Mouse (Mus musculus) midbrain, embryonic 11.5 days (tissue): ENCODE data around the gene Cnpy1. TPM values are rescaled to one million over a fixed set of nuclear protein-coding genes. Genes with fewer than 3 reads are reported as not detected.

ENCODE experiments used
- ATAC-seq: fragments of 200-750 bp; cut with Nextera tagmentation; 2 replicates; pipeline ENCODE4 v1.8.0; 2017; ENCODE audit warnings: moderate TSS enrichment, moderate library complexity; ENCODE audit not compliant: low FRiP score
- DNase-seq: peaks from one replicate; pipeline ENCODE4 v3.0.0; 2015; ENCODE audit warnings: low spot score; ENCODE audit errors: missing footprints
- H3K27ac ChIP-seq: fragments of 300-500 bp; sonication (generic); 2 replicates; pipeline ENCODE4 v1.5.1; 2014; ENCODE audit warnings: low read depth, low read length
- H3K27me3 ChIP-seq: fragments of 300-500 bp; sonication (generic); 2 replicates; pipeline ENCODE4 v1.6.1; 2014; ENCODE audit warnings: mild to moderate bottlenecking, low read length, moderate library complexity, mixed read lengths; ENCODE audit not compliant: control insufficient read depth, insufficient read depth
- H3K36me3 ChIP-seq: fragments of 300-500 bp; sonication (generic); 2 replicates; pipeline ENCODE4 v1.6.1; 2014; ENCODE audit warnings: mild to moderate bottlenecking, low read length, moderate library complexity, mixed read lengths; ENCODE audit not compliant: control insufficient read depth, insufficient read depth
- H3K4me1 ChIP-seq: fragments of 300-500 bp; sonication (generic); 2 replicates; pipeline ENCODE4 v1.6.1; 2014; ENCODE audit warnings: low read length; ENCODE audit not compliant: control insufficient read depth, insufficient read depth
- H3K4me2 ChIP-seq: fragments of 300-500 bp; sonication (generic); 2 replicates; pipeline ENCODE4 v1.6.1; 2014; ENCODE audit warnings: mild to moderate bottlenecking, moderate library complexity
- H3K4me3 ChIP-seq: fragments of 300-500 bp; sonication (generic); 2 replicates; pipeline ENCODE4 v1.5.1; 2014; ENCODE audit warnings: low read depth, low read length
- H3K9ac ChIP-seq: fragments of 300-500 bp; sonication (generic); 2 replicates; pipeline ENCODE4 v1.6.1; 2014; ENCODE audit warnings: low read length
- H3K9me3 ChIP-seq: fragments of 300-500 bp; sonication (generic); 2 replicates; pipeline ENCODE4 v1.6.1; 2016; ENCODE audit warnings: low read length; ENCODE audit not compliant: control insufficient read depth
- WGBS: fragments of 180-500 bp; shearing (Covaris S2); extraction: QIAGEN DNeasy Blood & Tissue Kit; methylation state at CpG from one replicate; pipeline ENCODE4 v1.1.7; 2014; 5-methylcytosine and 5-hydroxymethylcytosine counted together
- polyA plus RNA-seq: library from polyadenylated mRNA; unstranded; fragments of >200 nt; fragmentation: Nextera tagmentation; extraction: Ambion mirVana; gene quantifications from 2 replicates; pipeline ENCODE4 v1.2.1, GENCODE M21; 2014

The Cnpy1 gene
- 130 and 131 TPM in 2 replicates for polyA plus RNA-seq

DNA sequence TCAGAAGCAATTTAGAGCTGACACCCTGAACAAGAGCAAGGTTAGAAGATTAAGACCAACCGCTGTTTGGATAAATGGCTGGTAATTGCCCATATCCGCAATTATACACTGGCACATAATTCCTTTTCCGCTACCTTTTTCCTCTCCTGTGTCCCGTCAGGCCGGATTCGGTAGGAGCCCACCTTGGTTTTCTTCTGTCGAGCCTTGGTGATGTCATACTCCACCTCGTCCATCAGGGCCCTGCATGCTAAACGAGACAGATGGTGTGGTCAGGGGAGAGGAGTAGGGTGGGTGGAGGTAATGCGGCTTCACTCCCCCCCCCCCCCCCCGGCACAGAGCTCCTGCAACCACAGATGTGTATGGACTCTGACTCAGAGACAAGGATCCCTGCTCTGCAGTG is at the start of gene Cnpy1:
Cnpy1 (minus strand) TSS at position 233 of the 400 bp plus-strand sequence.
- no peaks in the 10 kb centered on the region for H3K27me3 ChIP-seq
- H3K36me3 ChIP-seq = no peaks in the 10 kb centered on the region
- no peak within 1 kb of the TSS for H3K9ac ChIP-seq
- 71% methylated on average over 11 of the region's 11 CpGs for WGBS
- no peak within 1 kb of the TSS for H3K4me2 ChIP-seq
- no peaks in the 10 kb centered on the region for H3K4me1 ChIP-seq
- no peaks in the 10 kb centered on the region for H3K9me3 ChIP-seq
- ATAC-seq (no peak), DNase-seq (no peak)
- no peak within 1 kb of the TSS for H3K4me3 ChIP-seq
- no peak within 1 kb of the TSS for H3K27ac ChIP-seq

GRCm38 (mm10) chr5:28293990-28294389 is 48.4 kb upstream of the Cnpy1 start:
- Histone ChIP-seq H3K27me3 (no peaks in the 10 kb centered on the region), H3K36me3 (no peaks in the 10 kb centered on the region), H3K4me3 (no peak overlapping the region), H3K4me2 (no peak overlapping the region), H3K9ac (no peak overlapping the region), H3K4me1 (no peaks in the 10 kb centered on the region), H3K9me3 (no peaks in the 10 kb centered on the region), H3K27ac (no peak overlapping the region)
- ATAC-seq (no peak), DNase-seq (peak; percentile 99)
- 9% methylated on average over 6 of the region's 6 CpGs for WGBS

DNA sequence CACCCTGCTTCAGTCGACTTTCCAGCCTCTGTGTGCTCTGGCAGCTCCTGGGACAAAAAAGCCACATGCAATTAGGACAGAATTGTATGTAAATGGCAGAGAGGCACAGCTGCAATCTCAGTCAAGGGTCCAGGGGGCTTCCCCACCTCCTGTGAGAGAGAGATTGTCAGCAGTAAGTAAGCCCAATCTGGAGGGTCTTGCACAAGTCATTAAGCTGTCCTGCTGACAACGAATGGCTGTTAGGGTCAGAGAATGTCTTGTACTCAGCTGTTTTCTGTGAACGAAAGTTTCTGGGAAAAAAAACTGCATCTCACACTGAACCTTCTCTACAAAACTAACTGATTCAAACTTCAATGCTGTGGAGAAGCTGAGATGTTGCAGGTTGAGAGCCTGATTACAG is 46.7 kb upstream of the Cnpy1 start:
- no peaks in the 10 kb centered on the region for H3K36me3 ChIP-seq
- H3K27ac ChIP-seq = no peak overlapping the region
- DNase-seq = no peak
- no peaks in the 10 kb centered on the region for H3K4me1 ChIP-seq
- H3K4me2 ChIP-seq = no peak overlapping the region
- no peak overlapping the region for H3K4me3 ChIP-seq
- no peaks in the 10 kb centered on the region for H3K9me3 ChIP-seq
- ATAC-seq = no peak
- WGBS = 52% methylated on average over 3 of the region's 3 CpGs
- H3K9ac ChIP-seq = no peak overlapping the region
- no peaks in the 10 kb centered on the region for H3K27me3 ChIP-seq

DNA sequence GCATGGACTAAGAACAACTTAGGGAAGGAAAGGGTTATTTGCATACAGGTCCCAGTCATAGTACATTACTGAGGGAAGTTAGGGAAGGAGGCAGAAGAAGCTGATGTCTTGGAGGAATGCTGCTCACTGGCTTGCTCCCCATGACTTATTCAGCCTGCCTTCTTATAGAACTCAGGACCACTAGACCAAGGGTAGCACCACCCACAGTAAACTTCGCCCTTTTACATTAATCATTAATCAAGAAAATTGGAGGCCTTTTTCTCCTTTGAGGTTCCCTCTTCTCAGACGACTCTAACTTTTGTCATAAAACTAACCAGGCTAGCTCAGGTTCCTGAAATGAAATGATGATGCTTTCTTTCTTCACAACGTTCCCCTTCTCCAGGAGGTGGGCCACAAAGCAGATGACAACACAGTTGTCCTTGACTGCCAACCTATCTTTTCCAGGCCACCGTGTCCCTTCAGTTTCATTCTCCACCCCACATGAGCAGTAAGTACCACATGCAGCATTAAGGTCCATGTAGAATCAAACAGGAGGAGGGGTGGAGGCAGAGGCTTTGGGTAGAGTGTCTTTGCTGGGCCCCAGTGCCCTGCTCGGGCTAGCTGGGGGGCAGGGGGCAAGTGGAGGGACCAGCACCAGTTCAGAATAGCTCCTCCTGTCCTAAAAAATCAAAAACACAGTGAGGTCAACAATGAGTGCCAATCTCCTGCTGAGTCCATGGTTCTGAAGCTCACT is 45.7 kb upstream of the Cnpy1 start:
- Histone ChIP-seq H3K27ac (no peak overlapping the region), H3K9me3 (no peaks in the 10 kb centered on the region), H3K36me3 (no peaks in the 10 kb centered on the region), H3K27me3 (no peaks in the 10 kb centered on the region), H3K9ac (no peak overlapping the region), H3K4me1 (no peaks in the 10 kb centered on the region), H3K4me2 (no peak overlapping the region), H3K4me3 (no peak overlapping the region)
- 90% methylated on average over 5 of the region's 5 CpGs for WGBS
- ATAC-seq (no peak), DNase-seq (no peak)

DNA sequence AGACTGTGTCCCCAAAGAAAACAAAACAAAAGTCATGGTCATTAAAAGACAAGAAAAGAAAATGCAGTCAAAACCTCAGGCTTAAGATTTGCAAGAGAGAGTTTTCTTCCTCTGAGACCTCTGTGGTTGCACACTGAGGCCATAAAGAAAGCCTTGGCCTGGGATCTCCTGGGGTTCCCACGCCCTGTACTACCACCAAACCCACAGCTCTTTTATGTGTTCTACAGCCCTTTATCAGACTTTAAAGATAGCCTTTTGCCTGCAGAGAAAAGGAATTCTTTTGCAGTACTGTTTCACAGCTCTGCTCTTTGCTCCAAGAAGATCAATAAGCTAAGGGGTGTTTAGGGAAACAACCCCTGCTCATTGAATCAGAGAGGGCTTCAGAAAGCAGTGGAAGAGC is 45.0 kb upstream of the Cnpy1 start:
- H3K9me3 ChIP-seq = no peaks in the 10 kb centered on the region
- 74% methylated on average over 1 of the region's 1 CpGs for WGBS
- no peaks in the 10 kb centered on the region for H3K4me1 ChIP-seq
- no peak for ATAC-seq
- H3K4me2 ChIP-seq = no peak overlapping the region
- no peak overlapping the region for H3K9ac ChIP-seq
- H3K27me3 ChIP-seq = no peaks in the 10 kb centered on the region
- no peak for DNase-seq
- H3K27ac ChIP-seq = no peak overlapping the region
- no peak overlapping the region for H3K4me3 ChIP-seq
- H3K36me3 ChIP-seq = no peaks in the 10 kb centered on the region

GRCm38 (mm10) chr5:28289111-28289510 is 43.5 kb upstream of the Cnpy1 start:
- H3K4me2 ChIP-seq = no peak overlapping the region
- no peak for DNase-seq
- H3K4me1 ChIP-seq = no peaks in the 10 kb centered on the region
- ATAC-seq = no peak
- no peaks in the 10 kb centered on the region for H3K9me3 ChIP-seq
- no peak overlapping the region for H3K9ac ChIP-seq
- no peaks in the 10 kb centered on the region for H3K36me3 ChIP-seq
- H3K27ac ChIP-seq = no peak overlapping the region
- H3K27me3 ChIP-seq = no peaks in the 10 kb centered on the region
- H3K4me3 ChIP-seq = no peak overlapping the region
- WGBS = 42% methylated on average over 3 of the region's 3 CpGs

DNA sequence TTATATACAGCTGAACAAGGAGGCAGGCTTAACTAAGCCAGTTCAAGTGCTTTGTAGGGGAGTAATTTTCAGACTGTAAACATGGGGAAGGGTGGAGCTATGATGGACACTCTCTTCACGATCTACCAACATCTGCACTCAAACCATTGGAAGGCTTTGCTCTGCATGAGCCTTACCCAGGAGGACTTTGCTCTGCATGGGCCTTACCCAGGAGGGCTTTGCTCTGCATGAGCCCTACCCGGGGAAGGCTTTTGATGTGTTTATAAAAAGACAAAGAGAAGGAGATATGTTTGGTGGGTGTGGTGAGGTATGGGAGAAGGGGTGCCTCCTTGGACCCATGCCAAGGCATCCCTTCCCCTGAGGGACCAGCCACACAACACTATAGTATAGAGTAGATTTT is 31.7 kb upstream of the Cnpy1 start:
- no peak overlapping the region for H3K4me2 ChIP-seq
- DNase-seq (no peak), ATAC-seq (no peak)
- H3K9me3 ChIP-seq = no peaks in the 10 kb centered on the region
- H3K4me1 ChIP-seq = no peaks in the 10 kb centered on the region
- no peaks in the 10 kb centered on the region for H3K36me3 ChIP-seq
- no peak overlapping the region for H3K4me3 ChIP-seq
- 66% methylated on average over 2 of the region's 2 CpGs for WGBS
- no peaks in the 10 kb centered on the region for H3K27me3 ChIP-seq
- no peak overlapping the region for H3K9ac ChIP-seq
- H3K27ac ChIP-seq = no peak overlapping the region

- WGBS = 87% methylated on average over 2 of the region's 2 CpGs
- H3K4me1 ChIP-seq = no peaks in the 10 kb centered on the region
- H3K36me3 ChIP-seq = no peaks in the 10 kb centered on the region
- H3K4me2 ChIP-seq = no peak overlapping the region
- H3K9me3 ChIP-seq = no peaks in the 10 kb centered on the region
- DNase-seq (no peak), ATAC-seq (no peak)
- no peak overlapping the region for H3K9ac ChIP-seq
- H3K4me3 ChIP-seq = no peak overlapping the region
- H3K27ac ChIP-seq = no peak overlapping the region
- H3K27me3 ChIP-seq = no peaks in the 10 kb centered on the region
Measured at GRCm38 (mm10) chr5:28272836-28273235, 27.2 kb upstream of the Cnpy1 start.

- 65% methylated on average over 6 of the region's 6 CpGs for WGBS
- H3K27me3 ChIP-seq = no peaks in the 10 kb centered on the region
- H3K9ac ChIP-seq = no peak overlapping the region
- H3K4me3 ChIP-seq = no peak overlapping the region
- H3K9me3 ChIP-seq = no peaks in the 10 kb centered on the region
- ATAC-seq (no peak), DNase-seq (no peak)
- H3K4me1 ChIP-seq = no peaks in the 10 kb centered on the region
- H3K4me2 ChIP-seq = no peak overlapping the region
- no peak overlapping the region for H3K27ac ChIP-seq
- no peaks in the 10 kb centered on the region for H3K36me3 ChIP-seq
Measured at GRCm38 (mm10) chr5:28269469-28269991, 23.9 kb upstream of the Cnpy1 start.
